9 mouse cellular contexts compared by ENCODE assay signal in the genomic region with DNA sequence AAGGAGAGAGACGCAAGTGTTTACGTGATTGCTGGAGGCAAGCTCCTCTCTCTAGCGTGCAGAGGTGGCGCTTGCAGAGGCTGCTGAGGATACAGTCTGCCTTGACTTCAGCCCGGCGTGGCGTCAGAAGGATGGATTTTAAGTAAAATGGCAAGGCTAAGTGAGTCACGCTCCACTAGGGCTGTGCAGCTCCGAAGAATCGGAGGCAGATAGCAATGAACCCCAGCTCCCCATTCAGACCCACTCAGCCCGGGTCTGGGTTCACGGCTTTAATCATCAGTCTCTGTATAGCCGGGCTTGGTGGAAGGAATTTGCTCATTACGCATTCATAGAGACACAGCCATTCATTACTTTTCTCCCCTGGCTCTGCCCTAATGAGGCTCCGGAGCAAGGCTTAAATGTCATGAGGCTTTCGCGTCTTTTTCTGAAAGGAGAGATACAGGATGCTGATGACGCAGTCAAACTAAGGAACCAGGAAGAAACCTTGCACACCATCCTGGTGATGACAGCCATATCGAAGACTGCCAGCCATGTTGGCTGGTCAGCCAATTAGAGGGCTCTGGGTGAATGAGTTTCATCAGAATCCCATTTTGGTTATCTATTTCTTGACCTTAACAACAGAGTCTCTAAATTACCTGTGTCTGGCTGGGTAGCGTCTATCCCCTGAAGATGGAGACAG. TPM values are rescaled to one million over a fixed set of nuclear protein-coding genes. Genes with fewer than 3 reads are reported as not detected.
A peak's percentile ranks its signal among the peaks of the same experiment; 100 is the strongest.
DNase-seq lines count a peak whose midpoint lies in the region; ATAC-seq and TF ChIP-seq lines count a peak whose summit lies in the region.
"Had no signal": no experiment of that assay in that cellular context is flagged by ENCODE, and none has a peak within 500 bp of the region (broad histone marks: within the 10 kb centered on the region; RNA-seq: fewer than 3 reads in every experiment).

No protein-coding gene starts in this region.

- H3K36me3 ChIP-seq in heart, postnatal 0 days (replicated peaks; ENCODE audit: control insufficient read depth, insufficient read depth, low read length), result no peaks in the 10 kb centered on the region
- no peaks in the 10 kb centered on the region for H3K36me3 ChIP-seq in heart, adult 2 months (ENCODE audit: control insufficient read depth, insufficient read depth, low read length)
- no peaks in the 10 kb centered on the region for H3K36me3 ChIP-seq in embryonic facial prominence, embryonic 10.5 days (replicated peaks)
- H3K36me3 ChIP-seq in intestine, embryonic 16.5 days (ENCODE audit: control insufficient read depth, insufficient read depth, low read length), result no peaks in the 10 kb centered on the region
- no peaks in the 10 kb centered on the region for H3K36me3 ChIP-seq in neural tube, embryonic 11.5 days (ENCODE audit: control insufficient read depth, insufficient read depth, low read length)

- H3K79me2 ChIP-seq in heart, adult 2 months (replicated peaks; ENCODE audit: control insufficient read depth, insufficient read depth, low read length), result no peaks in the 10 kb centered on the region

- DNase-seq in heart, postnatal 0 days (ENCODE audit: low spot score), result no peak
- DNase-seq in heart, adult 2 months, result no peak
- DNase-seq in embryonic facial prominence, embryonic 10.5 days (ENCODE audit: low spot score), result peak; percentile 22
- DNase-seq in neural tube, embryonic 11.5 days (ENCODE audit: low spot score), result peak; percentile 59
- no peak for DNase-seq in ovary, postnatal 10 days (ENCODE audit: low spot score)
- no peak for DNase-seq in urinary bladder, adult 18-20 months (ENCODE audit: low spot score in 2 of 2)
- no peak for DNase-seq in B cell, adult 2 months

- H3K4me3 ChIP-seq in heart, postnatal 0 days (ENCODE audit: low read depth, low read length), result no peak overlapping the region
- H3K4me3 ChIP-seq in heart, adult 2 months, result no peak overlapping the region
- H3K4me3 ChIP-seq in embryonic facial prominence, embryonic 10.5 days, result peak overlapping the region; percentile 49
- no peak overlapping the region for H3K4me3 ChIP-seq in intestine, embryonic 16.5 days (ENCODE audit: low read length)
- H3K4me3 ChIP-seq in neural tube, embryonic 11.5 days (ENCODE audit: low read depth, low read length), result no peak overlapping the region; the same call in 1 of the 2 replicates

- 12% methylated on average over 20 of the region's 20 CpGs for WGBS in heart, postnatal 0 days
- 20% methylated on average over 20 of the region's 20 CpGs for WGBS in heart, adult 2 months
- WGBS in embryonic facial prominence, embryonic 10.5 days, result 18% methylated on average over 20 of the region's 20 CpGs
- WGBS in intestine, embryonic 16.5 days, result 26% methylated on average over 20 of the region's 20 CpGs
- 20% methylated on average over 20 of the region's 20 CpGs for WGBS in neural tube, embryonic 11.5 days

- H3K4me2 ChIP-seq in heart, postnatal 0 days (ENCODE audit: low read depth, low read length), result peak overlapping the region; percentile 15; the same call in 1 of the 2 replicates
- 0 out of 2 replicates have a peak overlapping the region, but pooled peaks have one; percentile 12 for H3K4me2 ChIP-seq in intestine, embryonic 16.5 days (ENCODE audit: low read depth, low read length)
- peak overlapping the region; percentile 29 for H3K4me2 ChIP-seq in neural tube, embryonic 11.5 days (ENCODE audit: low read depth)

- H3K27ac ChIP-seq in heart, postnatal 0 days (ENCODE audit: low read depth), result no peak overlapping the region
- no peak overlapping the region for H3K27ac ChIP-seq in heart, adult 2 months
- H3K27ac ChIP-seq in embryonic facial prominence, embryonic 10.5 days (replicated peaks), result no peak overlapping the region
- H3K27ac ChIP-seq in intestine, embryonic 16.5 days (ENCODE audit: low read length), result no peak overlapping the region
- no peak overlapping the region for H3K27ac ChIP-seq in neural tube, embryonic 11.5 days (ENCODE audit: low read depth, low read length)

- no peak for TF ChIP-seq POLR2A in heart, adult 2 months (IDR thresholded peaks at IDR 0.05; ENCODE audit: insufficient read depth, low read depth, low read length)

- no peaks in the 10 kb centered on the region for H3K27me3 ChIP-seq in heart, postnatal 0 days (ENCODE audit: control insufficient read depth, insufficient read depth, low read length)
- no peaks in the 10 kb centered on the region; the same call in 1 of the 2 replicates for H3K27me3 ChIP-seq in heart, adult 2 months (ENCODE audit: control insufficient read depth, insufficient read depth, low read length)
- H3K27me3 ChIP-seq in embryonic facial prominence, embryonic 10.5 days (replicated peaks; ENCODE audit: low read depth, poor library complexity, severe bottlenecking), result no peaks in the 10 kb centered on the region; the same call in 1 of the 2 replicates
- no peaks in the 10 kb centered on the region for H3K27me3 ChIP-seq in intestine, embryonic 16.5 days (replicated peaks; ENCODE audit: control insufficient read depth, insufficient read depth, low read length)
- no peaks in the 10 kb centered on the region for H3K27me3 ChIP-seq in neural tube, embryonic 11.5 days (ENCODE audit: control insufficient read depth, insufficient read depth, low read length)

- no peaks in the 10 kb centered on the region for H3K9me3 ChIP-seq in heart, postnatal 0 days (replicated peaks; ENCODE audit: control insufficient read depth, low read length)
- H3K9me3 ChIP-seq in embryonic facial prominence, embryonic 10.5 days, result no peaks in the 10 kb centered on the region
- H3K9me3 ChIP-seq in intestine, embryonic 16.5 days (ENCODE audit: control insufficient read depth, low read length), result no peaks in the 10 kb centered on the region
- H3K9me3 ChIP-seq in neural tube, embryonic 11.5 days (ENCODE audit: control insufficient read depth, low read length), result no peaks in the 10 kb centered on the region

- ATAC-seq in heart, postnatal 0 days (ENCODE audit: insufficient read depth, low read depth), result no peak
- ATAC-seq in intestine, embryonic 16.5 days, result no peak
- peak; percentile 80 for ATAC-seq in neural tube, embryonic 11.5 days (ENCODE audit: insufficient read depth, low FRiP score, low TSS enrichment)

- intact Hi-C loops in heart, adult 2 months (cut with DNase I), result no loop called here

- H3K4me1 ChIP-seq in heart, postnatal 0 days (ENCODE audit: control insufficient read depth, insufficient read depth), result no peaks in the 10 kb centered on the region
- no peaks in the 10 kb centered on the region for H3K4me1 ChIP-seq in heart, adult 2 months (ENCODE audit: control insufficient read depth, insufficient read depth, low read length)
- H3K4me1 ChIP-seq in embryonic facial prominence, embryonic 10.5 days, result peaks cover 11% of the 10 kb centered on the region; the same call in 1 of the 2 replicates
- H3K4me1 ChIP-seq in intestine, embryonic 16.5 days (ENCODE audit: control insufficient read depth, insufficient read depth, low read length), result no peaks in the 10 kb centered on the region
- H3K4me1 ChIP-seq in neural tube, embryonic 11.5 days (ENCODE audit: control insufficient read depth, insufficient read depth, low read length), result no peaks in the 10 kb centered on the region

- no peak for TF ChIP-seq EP300 in heart, postnatal 0 days (IDR thresholded peaks at IDR 0.05; ENCODE audit: low read depth)
- no peak for TF ChIP-seq EP300 in heart, adult 2 months (IDR thresholded peaks at IDR 0.05; ENCODE audit: insufficient read depth, low read depth, low read length)

- no peak for TF ChIP-seq CTCF in heart, postnatal 0 days (IDR thresholded peaks at IDR 0.05; ENCODE audit: low read depth)
- no peak for TF ChIP-seq CTCF in heart, adult 2 months (IDR thresholded peaks at IDR 0.05)

- no peak overlapping the region for H3K9ac ChIP-seq in heart, postnatal 0 days (replicated peaks; ENCODE audit: low read depth, low read length)
- no peak overlapping the region for H3K9ac ChIP-seq in heart, adult 2 months (ENCODE audit: low read depth, low read length)
- no peak overlapping the region for H3K9ac ChIP-seq in intestine, embryonic 16.5 days (ENCODE audit: low read depth, low read length)
- no peak overlapping the region for H3K9ac ChIP-seq in neural tube, embryonic 11.5 days (ENCODE audit: low read length)

RNA-seq across cellular contexts. Expression of gene Scg2, which starts 10.6 kb away (rescaled TPM):
- total RNA-seq in heart, postnatal 0 days (2014; rRNA removed; ENCODE audit: low replicate concordance), result not detected in 2 replicates
- 0.04 and 0.05 TPM in 2 replicates for polyA plus RNA-seq in heart, postnatal 0 days (2015; fragmentation: Nextera tagmentation; extraction: Ambion mirVana)
- total RNA-seq in heart, adult 2 months (2021), result not detected
- polyA plus RNA-seq in heart, adult 2 months (2012; rRNA removed), result 0.06 TPM in 1 of 2 replicates, not detected in the other
- 0.98 and 1.4 TPM in 2 replicates for polyA plus RNA-seq in embryonic facial prominence, embryonic 10.5 days (2016; fragmentation: Nextera tagmentation; extraction: Ambion mirVana)
- 14.0 and 14.5 TPM in 2 replicates for polyA plus RNA-seq in intestine, embryonic 16.5 days (2015; fragmentation: Nextera tagmentation; extraction: Ambion mirVana)
- polyA plus RNA-seq in neural tube, embryonic 11.5 days (2014; fragmentation: Nextera tagmentation; extraction: Ambion mirVana), result 13.7 and 14.1 TPM in 2 replicates
- total RNA-seq: MEL had no signal

Comparison
In these comparisons a context has a peak if more than half of its experiments do, and no peak if none do; other contexts are left out.
1. DNase-seq: peak in embryonic facial prominence, embryonic 10.5 days (single experiment) and neural tube, embryonic 11.5 days (single experiment); none in heart, postnatal 0 days (single experiment), heart, adult 2 months (0 of 2), ovary, postnatal 10 days (single experiment), urinary bladder, adult 18-20 months (0 of 2) and B cell, adult 2 months (0 of 2).
2. Peak in every context shown above with its lines, with median percentiles within 50 percentile points of each other: H3K4me2 ChIP-seq.